Mouse (Mus musculus): ENCODE measurements around the gene Dcaf12. TPM values are rescaled to one million over a fixed set of nuclear protein-coding genes. Genes with fewer than 3 reads are reported as not detected.

Gene Dcaf12
- total RNA-seq, 2 experiments from 2014 or later = 27.3 to 28.9 TPM

DNA sequence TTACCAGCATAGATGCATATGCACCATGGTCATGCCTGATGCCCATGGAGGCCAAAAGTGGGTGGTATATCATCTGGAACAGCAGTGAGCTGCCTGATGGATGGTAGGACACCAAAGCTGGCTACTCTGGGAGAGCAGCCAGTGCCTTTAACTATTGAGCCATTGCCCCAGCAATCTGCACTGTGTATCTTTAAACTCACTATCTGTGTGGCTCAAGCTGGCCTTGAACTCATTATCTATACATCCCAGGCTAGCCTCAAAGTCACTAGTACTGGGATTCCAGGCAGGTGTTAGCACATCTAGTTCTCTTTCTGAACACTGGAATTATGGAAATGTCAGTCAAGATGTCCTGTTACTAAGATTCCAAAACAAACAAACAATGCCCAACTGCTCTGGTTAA is 21.9 kb upstream of the Dcaf12 start:
- no peak for TF ChIP-seq CTCF (IDR thresholded peaks at IDR 0.05)
- intact Hi-C loops (cut with DNase I) = no loop called here
- H3K27ac ChIP-seq = no peak overlapping the region
- H3K4me3 ChIP-seq = no peak overlapping the region
- no peak for DNase-seq

GRCm38 (mm10) chr4:41331698-41332421 is 17.2 kb upstream of the Dcaf12 start:
- no peak for DNase-seq
- Histone ChIP-seq H3K27ac (no peak overlapping the region), H3K4me3 (no peak overlapping the region)
- intact Hi-C loops (cut with DNase I) = no loop called here
- no peak for TF ChIP-seq CTCF (IDR thresholded peaks at IDR 0.05)

- TF ChIP-seq CTCF (IDR thresholded peaks at IDR 0.05) = no peak
- H3K27ac ChIP-seq = no peak overlapping the region
- H3K4me3 ChIP-seq = no peak overlapping the region
- no peak for DNase-seq
- intact Hi-C loops (cut with DNase I) = no loop called here
These were observed 16.4 kb upstream of the Dcaf12 start for GRCm38 (mm10) chr4:41331085-41331484.

- H3K4me3 ChIP-seq = no peak overlapping the region
- no peak for TF ChIP-seq CTCF (IDR thresholded peaks at IDR 0.05)
- intact Hi-C loops (cut with DNase I) = no loop called here
- DNase-seq = no peak
- H3K27ac ChIP-seq = no peak overlapping the region
These were observed 14.8 kb upstream of the Dcaf12 start for GRCm38 (mm10) chr4:41329481-41329880.

DNA sequence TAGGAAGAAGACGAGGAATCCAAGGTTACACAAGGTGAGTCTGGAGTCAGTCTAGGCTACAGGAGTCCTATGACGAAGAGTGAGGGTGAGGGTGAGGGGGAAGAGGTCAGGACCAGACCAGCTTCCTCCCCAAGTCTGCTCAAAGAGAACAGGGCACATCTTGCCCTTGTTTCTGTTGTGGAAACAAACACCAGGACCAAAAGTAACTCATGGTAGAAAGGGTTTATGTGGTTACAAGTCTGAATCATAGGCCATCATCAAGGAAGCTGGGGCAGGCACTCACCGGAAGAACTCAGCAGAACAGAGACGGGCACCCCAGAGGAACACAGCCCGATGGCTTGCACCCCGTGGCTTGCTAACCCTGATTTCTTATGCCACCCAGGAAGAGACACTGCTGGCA is 12.2 kb upstream of the Dcaf12 start:
- DNase-seq = no peak
- intact Hi-C loops (cut with DNase I) = no loop called here
- TF ChIP-seq CTCF (IDR thresholded peaks at IDR 0.05) = no peak
- no peak overlapping the region for H3K4me3 ChIP-seq
- no peak overlapping the region for H3K27ac ChIP-seq

DNA sequence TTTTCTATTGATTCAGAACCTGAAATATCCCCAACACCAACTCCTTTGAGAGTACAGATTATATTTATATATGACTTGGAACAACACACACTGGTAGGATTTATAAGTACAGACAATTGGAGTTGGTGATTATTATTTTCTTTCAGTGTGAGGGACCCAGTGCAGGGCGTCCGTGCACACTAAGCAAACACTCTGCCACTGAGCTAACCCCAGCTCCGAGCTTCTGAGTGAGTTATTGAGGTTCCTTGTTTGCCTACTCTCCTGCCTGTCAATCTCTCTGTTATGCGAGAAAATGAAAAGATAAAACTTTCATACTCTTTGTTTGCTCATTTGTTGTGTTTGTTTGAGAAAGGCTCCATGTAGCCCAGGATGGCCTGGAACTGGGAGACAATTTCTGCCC is 6.3 kb upstream of the Dcaf12 start:
- Histone ChIP-seq H3K27ac (no peak overlapping the region), H3K4me3 (no peak overlapping the region)
- no peak for TF ChIP-seq CTCF (IDR thresholded peaks at IDR 0.05)
- no peak for DNase-seq
- intact Hi-C loops (cut with DNase I) = no loop called here

DNA sequence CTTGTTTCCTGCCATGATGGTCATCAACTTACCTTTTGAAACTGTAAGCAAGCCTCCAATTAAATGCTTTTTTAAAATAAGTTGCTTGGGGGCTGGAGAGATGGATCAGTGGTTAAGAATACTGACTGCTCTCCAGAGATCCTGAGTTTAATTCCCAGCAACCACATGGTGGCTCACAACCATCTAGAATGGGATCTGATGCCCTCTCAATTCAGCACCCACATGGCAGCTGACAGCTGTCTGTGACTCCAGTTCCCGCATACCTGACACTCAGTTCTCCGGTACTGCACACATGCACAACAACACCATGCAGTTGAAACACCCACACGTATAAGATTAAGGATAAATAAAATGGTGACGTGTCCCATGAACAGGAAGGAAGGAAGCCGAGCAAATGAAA is 3.6 kb upstream of the Dcaf12 start:
- TF ChIP-seq CTCF (IDR thresholded peaks at IDR 0.05) = no peak
- DNase-seq = no peak
- Histone ChIP-seq H3K4me3 (no peak overlapping the region), H3K27ac (no peak overlapping the region)
- intact Hi-C loops (cut with DNase I) = no loop called here

- TF ChIP-seq CTCF (IDR thresholded peaks at IDR 0.05) = no peak
- intact Hi-C loops (cut with DNase I) = loop anchor here (2.0 kb wide), 1 partner anchor 34 kb away; the partner anchor contains the start of gene Ubap1
- peak overlapping the region; percentile 100 for H3K4me3 ChIP-seq
- H3K27ac ChIP-seq = peak overlapping the region; percentile 100
- DNase-seq = no peak
These were observed 484 bp upstream of the Dcaf12 start for GRCm38 (mm10) chr4:41315173-41315572.

GRCm38 (mm10) chr4:41313722-41314121 is 967 bp downstream of the Dcaf12 start:
- TF ChIP-seq CTCF (IDR thresholded peaks at IDR 0.05) = no peak
- DNase-seq = no peak
- intact Hi-C loops (cut with DNase I) = loop anchor here (2.0 to 5.0 kb wide), 2 partner anchors 35 to 74 kb away; partner anchors contain the start of gene Ubap1
- H3K27ac ChIP-seq = peak overlapping the region; percentile 100
- H3K4me3 ChIP-seq = peak overlapping the region; percentile 100

DNA sequence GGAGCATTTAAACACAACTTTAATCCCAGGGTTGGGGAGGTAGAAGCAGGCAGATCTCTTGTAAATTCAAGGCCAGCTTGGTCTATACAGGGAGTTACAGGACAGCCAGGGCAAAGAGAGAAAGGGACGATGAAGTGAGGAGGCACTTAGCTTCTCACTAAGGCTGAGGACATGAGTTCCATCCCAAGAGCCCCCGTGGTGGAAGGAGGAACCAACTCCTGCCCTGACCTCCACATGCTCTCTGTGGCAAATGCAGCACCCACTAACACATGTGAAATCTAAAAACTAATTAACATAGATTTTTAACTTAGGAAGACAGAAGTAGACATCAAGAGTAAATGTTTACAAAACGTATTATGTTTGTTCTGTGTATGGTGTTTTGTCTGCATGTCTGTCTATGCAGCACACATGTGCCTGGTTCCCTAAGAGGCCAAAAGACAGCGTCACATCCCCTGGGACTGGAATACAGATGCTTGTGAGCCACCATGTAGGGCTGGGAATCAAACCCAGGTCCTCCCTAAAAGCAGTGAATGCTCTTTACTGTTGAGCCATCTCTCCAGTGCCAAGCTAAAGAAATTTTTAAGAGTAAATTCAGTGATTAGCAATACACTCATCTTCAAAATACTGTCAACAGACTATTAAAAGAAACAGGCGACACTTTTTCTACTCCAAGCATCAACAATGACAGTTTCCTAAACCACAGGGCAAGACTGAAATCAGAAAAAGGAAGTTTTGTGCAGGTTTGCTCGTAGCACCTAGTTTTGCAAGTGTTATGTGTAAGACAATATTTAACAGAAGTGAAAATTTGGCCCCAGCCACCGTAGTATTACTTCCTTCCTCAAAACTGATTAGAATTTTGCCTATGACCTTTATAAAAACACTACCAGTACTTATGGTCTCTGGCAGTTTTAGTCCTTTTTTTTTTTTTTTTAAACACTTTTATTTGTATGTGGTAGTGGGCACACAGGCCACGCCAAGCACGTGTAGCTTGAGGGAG is 3.8 kb downstream of the Dcaf12 start:
- no peak for TF ChIP-seq CTCF (IDR thresholded peaks at IDR 0.05)
- no peak for DNase-seq
- no peak overlapping the region for H3K27ac ChIP-seq
- intact Hi-C loops (cut with DNase I) = loop anchor here (5.0 kb wide), 1 partner anchor 76 kb away; no protein-coding TSS in a partner anchor
- H3K4me3 ChIP-seq = no peak overlapping the region

GRCm38 (mm10) chr4:41307406-41307805 is 7.3 kb downstream of the Dcaf12 start:
- no peak for TF ChIP-seq CTCF (IDR thresholded peaks at IDR 0.05)
- DNase-seq = no peak
- H3K27ac ChIP-seq = no peak overlapping the region
- intact Hi-C loops (cut with DNase I) = no loop called here
- no peak overlapping the region for H3K4me3 ChIP-seq

DNA sequence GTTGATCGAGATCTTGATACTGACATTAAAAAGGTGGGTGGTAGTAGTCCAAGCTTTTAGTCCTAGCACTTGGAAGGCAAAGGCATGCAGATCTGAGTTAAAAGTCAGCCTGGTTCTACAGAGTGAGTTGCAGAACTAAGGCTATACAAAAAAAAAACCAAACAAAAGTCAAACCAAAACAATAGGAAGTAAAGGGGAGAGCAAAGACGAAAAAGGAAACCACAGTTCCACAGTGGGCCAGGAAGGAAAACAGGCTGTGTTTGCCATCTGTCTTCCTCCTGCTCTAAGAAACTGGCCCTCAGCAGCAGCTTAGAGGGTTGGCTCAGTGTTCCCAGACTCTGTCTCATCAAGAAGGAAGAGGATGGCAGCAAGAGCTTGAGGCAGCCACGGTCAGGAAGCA is 10.4 kb downstream of the Dcaf12 start:
- TF ChIP-seq CTCF (IDR thresholded peaks at IDR 0.05) = no peak
- 0 out of 2 replicates have a peak overlapping the region, but pooled peaks have one; percentile 6 for H3K27ac ChIP-seq
- intact Hi-C loops (cut with DNase I) = no loop called here
- no peak overlapping the region for H3K4me3 ChIP-seq
- DNase-seq = no peak

DNA sequence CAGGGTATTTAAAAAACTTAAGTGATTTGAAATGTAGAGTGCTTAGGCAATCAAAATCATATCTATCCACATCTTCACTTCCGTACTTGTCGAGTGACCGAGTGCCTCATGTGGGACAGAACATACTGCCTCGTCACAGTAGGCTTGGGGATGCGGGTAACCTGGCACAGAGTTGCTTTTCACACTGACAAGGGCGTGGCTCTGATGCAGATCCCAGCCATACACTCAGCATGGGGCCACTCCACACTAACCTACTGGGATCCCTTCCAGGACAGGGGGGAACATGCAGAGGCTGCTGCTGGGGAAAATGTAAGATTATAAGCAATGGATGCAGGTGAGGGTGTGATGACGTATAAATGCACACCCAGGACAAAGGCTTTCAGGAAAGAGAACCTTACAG is 11.0 kb downstream of the Dcaf12 start:
- intact Hi-C loops (cut with DNase I) = no loop called here
- no peak overlapping the region for H3K4me3 ChIP-seq

More for the DNA sequence above, 11.0 kb downstream of the Dcaf12 start:
- no peak overlapping the region for H3K27ac ChIP-seq
- TF ChIP-seq CTCF (IDR thresholded peaks at IDR 0.05) = no peak
- no peak for DNase-seq
